Mouse (Mus musculus) midbrain, embryonic 11.5 days (tissue): Measurements from ENCODE around the gene Srek1ip1. TPM values are rescaled to one million over a fixed set of nuclear protein-coding genes. Genes with fewer than 3 reads are reported as not detected.

Experiments
- ATAC-seq: fragments of 200-750 bp; cut with Nextera tagmentation; 2 replicates; pipeline ENCODE4 v1.8.0; 2017; ENCODE audit warnings: moderate TSS enrichment, moderate library complexity; ENCODE audit not compliant: low FRiP score
- DNase-seq: peaks from one replicate; pipeline ENCODE4 v3.0.0; 2015; ENCODE audit warnings: low spot score; ENCODE audit errors: missing footprints
- H3K27ac ChIP-seq: fragments of 300-500 bp; sonication (generic); 2 replicates; pipeline ENCODE4 v1.5.1; 2014; ENCODE audit warnings: low read depth, low read length
- H3K27me3 ChIP-seq: fragments of 300-500 bp; sonication (generic); 2 replicates; pipeline ENCODE4 v1.6.1; 2014; ENCODE audit warnings: mild to moderate bottlenecking, low read length, moderate library complexity, mixed read lengths; ENCODE audit not compliant: control insufficient read depth, insufficient read depth
- H3K36me3 ChIP-seq: fragments of 300-500 bp; sonication (generic); 2 replicates; pipeline ENCODE4 v1.6.1; 2014; ENCODE audit warnings: mild to moderate bottlenecking, low read length, moderate library complexity, mixed read lengths; ENCODE audit not compliant: control insufficient read depth, insufficient read depth
- H3K4me1 ChIP-seq: fragments of 300-500 bp; sonication (generic); 2 replicates; pipeline ENCODE4 v1.6.1; 2014; ENCODE audit warnings: low read length; ENCODE audit not compliant: control insufficient read depth, insufficient read depth
- H3K4me2 ChIP-seq: fragments of 300-500 bp; sonication (generic); 2 replicates; pipeline ENCODE4 v1.6.1; 2014; ENCODE audit warnings: mild to moderate bottlenecking, moderate library complexity
- H3K4me3 ChIP-seq: fragments of 300-500 bp; sonication (generic); 2 replicates; pipeline ENCODE4 v1.5.1; 2014; ENCODE audit warnings: low read depth, low read length
- H3K9ac ChIP-seq: fragments of 300-500 bp; sonication (generic); 2 replicates; pipeline ENCODE4 v1.6.1; 2014; ENCODE audit warnings: low read length
- H3K9me3 ChIP-seq: fragments of 300-500 bp; sonication (generic); 2 replicates; pipeline ENCODE4 v1.6.1; 2016; ENCODE audit warnings: low read length; ENCODE audit not compliant: control insufficient read depth
- WGBS: fragments of 180-500 bp; shearing (Covaris S2); extraction: QIAGEN DNeasy Blood & Tissue Kit; methylation state at CpG from one replicate; pipeline ENCODE4 v1.1.7; 2014; 5-methylcytosine and 5-hydroxymethylcytosine counted together
- polyA plus RNA-seq: library from polyadenylated mRNA; unstranded; fragments of >200 nt; fragmentation: Nextera tagmentation; extraction: Ambion mirVana; gene quantifications from 2 replicates; pipeline ENCODE4 v1.2.1, GENCODE M21; 2014

Srek1ip1 gene
- polyA plus RNA-seq, 1 experiment from 2014 or later, result 25.9 TPM

GRCm38 (mm10) chr13:104866726-104867125, 74.4 kb downstream of the Srek1ip1 start:
- Histone ChIP-seq H3K36me3 (no peaks in the 10 kb centered on the region), H3K27me3 (peaks cover 4% of the 10 kb centered on the region), H3K4me3 (no peak overlapping the region), H3K27ac (no peak overlapping the region), H3K4me1 (peaks cover 3% of the 10 kb centered on the region; the same call in 1 of the 2 replicates), H3K9ac (no peak overlapping the region), H3K9me3 (no peaks in the 10 kb centered on the region), H3K4me2 (no peak overlapping the region)
- no peak for ATAC-seq
- DNase-seq, result no peak
- 82% methylated on average over 5 of the region's 5 CpGs for WGBS

- Histone ChIP-seq H3K27ac (no peak overlapping the region), H3K9me3 (no peaks in the 10 kb centered on the region), H3K4me2 (no peak overlapping the region), H3K36me3 (no peaks in the 10 kb centered on the region), H3K4me1 (no peaks in the 10 kb centered on the region), H3K27me3 (no peaks in the 10 kb centered on the region), H3K4me3 (no peak overlapping the region), H3K9ac (no peak overlapping the region)
- peak; percentile 23 for DNase-seq
- no peak for ATAC-seq
- WGBS, result 95% methylated on average over 2 of the region's 2 CpGs
Measured at GRCm38 (mm10) chr13:104869907-104870306, 77.6 kb downstream of the Srek1ip1 start.

- Histone ChIP-seq H3K27me3 (no peaks in the 10 kb centered on the region), H3K9me3 (no peaks in the 10 kb centered on the region), H3K4me2 (no peak overlapping the region), H3K36me3 (no peaks in the 10 kb centered on the region), H3K4me3 (no peak overlapping the region), H3K4me1 (no peaks in the 10 kb centered on the region), H3K27ac (no peak overlapping the region), H3K9ac (no peak overlapping the region)
- WGBS, result 86% methylated on average over 4 of the region's 4 CpGs
- ATAC-seq, result no peak
- DNase-seq, result no peak
Measured at GRCm38 (mm10) chr13:104878508-104878907, 86.2 kb downstream of the Srek1ip1 start.

- Histone ChIP-seq H3K27me3 (no peaks in the 10 kb centered on the region), H3K9me3 (no peaks in the 10 kb centered on the region), H3K36me3 (no peaks in the 10 kb centered on the region), H3K27ac (no peak overlapping the region), H3K4me2 (no peak overlapping the region), H3K4me3 (no peak overlapping the region), H3K4me1 (no peaks in the 10 kb centered on the region), H3K9ac (no peak overlapping the region)
- DNase-seq (peak; percentile 83), ATAC-seq (no peak)
- 34% methylated on average over 16 of the region's 16 CpGs for WGBS
Measured at GRCm38 (mm10) chr13:104883566-104884249, 91.4 kb downstream of the Srek1ip1 start.

- H3K27me3 ChIP-seq, result no peaks in the 10 kb centered on the region
- H3K9me3 ChIP-seq, result no peaks in the 10 kb centered on the region
- ATAC-seq, result no peak
- H3K4me1 ChIP-seq, result no peaks in the 10 kb centered on the region
- no peaks in the 10 kb centered on the region for H3K36me3 ChIP-seq
- H3K4me2 ChIP-seq, result no peak overlapping the region
- 74% methylated on average over 7 of the region's 8 CpGs for WGBS
- no peak overlapping the region for H3K27ac ChIP-seq
- DNase-seq, result no peak
- no peak overlapping the region for H3K4me3 ChIP-seq
- no peak overlapping the region for H3K9ac ChIP-seq
Measured at GRCm38 (mm10) chr13:104886308-104887032, 94.2 kb downstream of the Srek1ip1 start.

Other genes with a start within 250 kb of the Srek1ip1 start
- gene Cwc27, start 24.7 kb downstream of the Srek1ip1 start, polyA plus RNA-seq, result 30.7 and 32.1 TPM in 2 replicates
- 0.37 and 0.70 TPM in 2 replicates for gene Shisal2b, start 71.4 kb downstream of the Srek1ip1 start, polyA plus RNA-seq